Mouse (Mus musculus) hematopoietic stem cell, adult 5-6 weeks (primary cell): Measurements from ENCODE around the gene Trpc7. TPM values are rescaled to one million over a fixed set of nuclear protein-coding genes. Genes with fewer than 3 reads are reported as not detected.

Experiments
- ATAC-seq, 2 experiments: fragments of 125-278 bp in 1 of 2; replicated peaks in 1 of 2; 2 replicates each; pipeline ENCODE4 v1.8.0; 2016 to 2017; ENCODE audit warnings: inconsistent platforms in 2 of 2, mild to moderate bottlenecking in 2 of 2, moderate number of reproducible peaks in 2 of 2, low read depth in 1 of 2, moderate TSS enrichment in 1 of 2; ENCODE audit not compliant: low FRiP score in 2 of 2, poor library complexity in 2 of 2, severe bottlenecking in 2 of 2, insufficient read depth in 1 of 2, low TSS enrichment in 1 of 2
- total RNA-seq: library from RNA; stranded (forward); fragments of 172-1452, 232-1000 nt; gene quantifications from 2 replicates; pipeline ENCODE4 v1.2.3, GENCODE M21; 2017

The Trpc7 gene
- total RNA-seq, 1 experiment from 2014 or later: not detected

GRCm38 (mm10) chr13:56762446-56763229 lies 133.2 kb downstream of the Trpc7 start:
- no peak for ATAC-seq

- peak; percentile 72 to 74 for ATAC-seq
These were observed 137.3 kb downstream of the Trpc7 start for GRCm38 (mm10) chr13:56758492-56758891.

- ATAC-seq: no peak
These were observed 138.6 kb downstream of the Trpc7 start for GRCm38 (mm10) chr13:56757201-56757600.

DNA sequence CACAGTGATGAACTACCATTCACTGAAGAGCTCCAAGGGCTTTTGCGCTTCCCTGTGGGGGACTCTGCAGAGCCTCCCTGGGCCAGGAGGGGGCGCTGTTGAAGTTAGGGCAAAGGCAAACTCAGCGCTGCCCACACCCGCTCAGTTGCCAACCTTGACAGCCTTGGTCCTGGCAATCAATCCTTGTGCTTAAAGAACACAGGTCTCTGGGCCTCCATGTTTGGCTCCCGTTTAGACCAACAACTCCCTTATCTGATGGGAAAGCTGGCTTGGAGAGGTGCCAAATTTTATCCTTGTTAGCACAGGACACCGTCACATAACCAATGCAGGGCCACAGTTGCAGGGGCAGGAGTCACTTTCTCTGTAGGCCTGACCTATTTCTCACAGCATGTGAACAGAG lies 139.9 kb downstream of the Trpc7 start:
- no peak for ATAC-seq

GRCm38 (mm10) chr13:56753192-56753951 lies 142.4 kb downstream of the Trpc7 start, which contains the start of gene Gm45623:
Gene Gm45623 (minus strand): TSS chr13:56753827.
- ATAC-seq: no peak

DNA sequence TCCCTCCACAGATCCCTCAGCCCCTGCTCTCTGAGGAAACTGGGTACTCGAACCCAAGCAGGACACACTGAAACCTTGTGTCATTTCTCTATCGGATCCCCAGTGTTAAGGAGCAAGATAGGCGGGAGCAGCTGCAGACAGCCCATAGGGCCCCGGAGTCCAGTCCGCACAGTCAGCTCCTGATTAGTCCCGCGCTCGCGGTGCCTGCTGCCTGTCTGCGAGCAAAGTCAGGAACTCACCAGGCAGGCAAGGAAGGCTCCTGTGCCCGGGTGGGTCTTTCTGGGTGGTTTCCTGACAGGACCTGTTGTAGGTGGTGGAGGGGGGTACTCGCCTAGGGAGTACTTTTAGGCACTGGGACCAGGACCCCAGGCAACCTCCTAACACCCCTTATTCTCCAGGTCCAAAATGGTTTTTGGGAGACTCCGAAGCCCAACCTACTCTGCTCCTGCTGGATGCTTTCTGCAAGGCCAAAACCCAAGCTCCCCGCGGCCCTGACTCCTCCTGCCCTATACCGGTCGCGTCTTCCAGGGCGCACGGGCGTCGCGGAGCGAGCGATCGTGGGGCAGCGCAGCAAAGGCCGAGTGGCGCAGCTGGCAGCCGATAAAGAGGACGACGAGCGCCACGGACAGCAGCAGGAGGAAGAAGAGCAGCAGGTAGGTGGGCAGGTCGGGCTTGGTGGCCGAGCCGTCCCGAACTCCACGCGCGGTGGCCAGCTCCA lies 143.2 kb downstream of the Trpc7 start:
- 0 out of 4 replicates have a peak, but pooled peaks have one; percentile 19 to 35 for ATAC-seq

DNA sequence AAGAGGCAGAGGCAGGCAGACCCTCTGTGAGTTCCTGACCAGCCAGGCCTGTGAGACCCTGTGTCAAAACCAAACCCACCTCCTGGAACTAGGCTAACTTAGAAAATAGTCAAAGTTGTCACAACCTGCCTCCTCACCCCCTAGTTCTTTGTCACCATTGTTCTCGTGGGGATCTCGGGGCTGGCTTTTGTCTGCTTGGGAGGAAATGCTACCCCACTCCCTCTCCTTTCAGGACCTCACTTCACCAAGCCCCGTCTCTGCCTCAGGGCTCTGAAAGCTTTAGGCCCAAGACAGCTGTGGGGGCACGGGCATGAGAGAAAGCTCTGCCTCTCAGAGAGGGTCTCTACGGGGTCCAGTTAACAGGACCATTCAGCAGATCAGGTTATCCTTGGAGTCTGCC lies 144.0 kb downstream of the Trpc7 start:
- no peak for ATAC-seq

GRCm38 (mm10) chr13:56749377-56749776 lies 146.4 kb downstream of the Trpc7 start:
- ATAC-seq: no peak

GRCm38 (mm10) chr13:56747554-56747953 lies 148.2 kb downstream of the Trpc7 start:
- ATAC-seq: no peak

GRCm38 (mm10) chr13:56746739-56747532 lies 148.9 kb downstream of the Trpc7 start:
- ATAC-seq: no peak

DNA sequence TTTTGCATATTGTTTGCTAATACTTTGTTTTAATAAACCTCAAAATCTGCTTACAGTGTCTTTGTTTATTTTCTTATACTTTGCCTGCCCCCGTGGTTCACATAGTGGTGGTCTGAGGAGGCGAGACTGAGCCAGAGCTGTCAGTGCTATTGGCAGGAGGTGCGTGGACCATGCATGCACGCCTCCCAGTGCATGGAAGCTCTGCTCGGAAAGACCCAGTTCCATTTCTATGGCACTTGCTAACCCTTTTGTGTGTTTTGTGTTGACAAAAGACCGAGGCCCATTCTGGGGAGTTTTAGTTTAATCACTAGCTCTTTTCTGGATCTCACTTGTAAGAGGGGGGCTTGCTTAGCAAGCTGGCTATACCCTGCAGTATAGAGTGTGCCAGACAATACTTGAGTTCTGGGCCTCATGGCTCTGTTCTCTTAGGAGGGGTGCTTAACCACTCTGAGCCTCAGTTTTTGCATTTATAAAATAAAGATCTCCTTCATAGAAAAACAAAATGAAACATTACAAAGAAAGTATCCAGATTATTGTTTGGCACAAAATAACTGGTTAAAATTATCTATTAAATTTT lies 153.4 kb downstream of the Trpc7 start:
- no peak for ATAC-seq

DNA sequence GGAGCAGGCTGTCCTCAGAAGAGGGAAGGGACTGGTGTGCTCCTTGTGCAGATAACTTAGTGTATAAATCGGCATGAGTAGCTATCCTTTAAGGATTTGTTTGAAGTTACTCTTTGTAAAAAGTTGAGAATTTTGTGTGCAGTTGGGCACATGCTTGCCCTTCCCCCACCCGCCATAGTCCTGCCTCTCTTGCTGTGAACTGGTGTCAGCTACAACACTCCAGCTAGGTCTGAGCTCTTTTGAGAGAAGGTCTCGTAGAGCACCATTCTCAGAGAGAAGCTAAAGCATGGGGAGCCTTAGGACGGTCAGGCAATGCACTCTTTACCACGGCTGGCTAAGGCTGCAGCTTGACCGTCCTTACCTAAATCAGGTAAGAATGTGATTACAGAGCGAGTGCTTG lies 154.1 kb downstream of the Trpc7 start:
- no peak for ATAC-seq

DNA sequence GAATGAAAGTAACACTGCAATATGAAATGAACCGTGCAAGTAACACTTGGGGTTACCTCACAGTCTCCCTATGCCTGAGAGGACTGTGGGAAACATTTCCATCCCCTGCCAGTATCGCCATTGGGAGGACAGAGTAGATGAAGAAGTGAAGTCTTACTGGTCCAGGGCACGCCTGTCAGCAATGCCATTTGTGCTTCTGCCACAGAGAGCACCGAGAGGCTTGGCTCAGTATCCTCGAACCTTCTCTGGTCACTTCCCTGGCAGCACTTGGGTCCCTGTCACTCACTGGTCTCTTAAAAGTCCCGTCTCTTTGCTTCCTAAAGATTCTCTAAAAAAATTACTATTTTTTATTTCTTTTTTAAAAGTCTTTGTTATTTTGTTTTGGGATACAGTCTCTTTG lies 155.3 kb downstream of the Trpc7 start:
- ATAC-seq: no peak

DNA sequence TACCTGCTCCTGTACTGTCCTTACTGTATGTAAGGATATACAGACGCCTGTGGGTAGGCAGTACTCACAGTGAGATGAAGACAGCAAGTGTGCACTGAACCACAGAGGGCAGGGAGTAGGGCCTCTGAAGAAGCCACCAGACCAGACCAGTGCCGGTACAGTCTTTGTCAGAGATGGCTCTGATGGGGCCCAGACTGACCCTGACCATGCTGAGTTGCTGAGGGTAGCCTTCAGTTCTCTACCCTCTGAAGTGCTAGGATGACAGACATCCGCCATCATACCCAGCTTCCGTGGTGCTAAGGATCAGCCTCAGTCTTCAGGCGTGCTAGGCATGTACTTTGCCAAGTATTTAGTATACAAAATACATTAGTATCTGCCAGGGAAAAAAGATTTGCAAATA lies 156.2 kb downstream of the Trpc7 start:
- no peak for ATAC-seq

- no peak; a peak in 1 of 4 replicates for ATAC-seq
These were observed 160.4 kb downstream of the Trpc7 start for GRCm38 (mm10) chr13:56735212-56735875.

DNA sequence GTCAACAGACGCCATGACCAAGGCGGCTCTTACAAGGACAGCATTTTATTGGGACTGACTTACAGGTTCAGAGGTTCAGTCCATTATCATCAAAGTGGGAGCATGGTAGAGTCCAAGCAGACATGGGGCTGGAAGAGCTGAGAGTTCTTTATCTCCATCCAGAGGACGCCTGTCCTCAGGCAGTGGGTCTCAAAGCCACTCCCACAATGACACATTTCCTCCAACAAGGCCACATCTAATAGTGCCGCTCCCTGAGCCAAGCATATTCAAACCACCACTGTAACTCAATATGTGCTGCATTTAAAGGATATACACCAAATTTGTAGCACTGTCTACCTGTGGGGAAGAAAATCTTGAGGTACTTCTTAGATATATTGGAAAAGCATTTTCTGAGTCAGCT lies 161.2 kb downstream of the Trpc7 start:
- ATAC-seq: no peak; a peak in 1 of 4 replicates
